ENCODE assay signal across 9 mouse cellular contexts in genomic region chr1:191529406-191529805, GRCm38 (mm10). TPM values are rescaled to one million over a fixed set of nuclear protein-coding genes. Genes with fewer than 3 reads are reported as not detected.
A peak's percentile ranks its signal among the peaks of the same experiment; 100 is the strongest.
DNase-seq lines count a peak whose midpoint lies in the region.
"Had no signal": no experiment of that assay in that cellular context is flagged by ENCODE, and none has a peak within 500 bp of the region (broad histone marks: within the 10 kb centered on the region; RNA-seq: fewer than 3 reads in every experiment).

No protein-coding gene starts in this region.

- intact Hi-C loops in heart, postnatal 25 days (cut with DNase I) = no loop called here

- DNase-seq in adrenal gland, adult 2 months = peak; percentile 54
- no peak for DNase-seq in adrenal gland, postnatal 4 days (ENCODE audit: low spot score in 2 of 2)
- DNase-seq in lung, postnatal 36 days = peak; percentile 11
- no peak for DNase-seq in lung, adult 18-20 months
- DNase-seq in gastrocnemius, adult 18-20 months (ENCODE audit: low spot score) = peak; percentile 85
- peak; percentile 31 for DNase-seq in heart, postnatal 25 days (ENCODE audit: low spot score)
- DNase-seq in kidney, postnatal 10 days = no peak
- DNase-seq in thymus, postnatal 25 days = no peak
- DNase-seq: kidney, adult 9 months had no signal

RNA-seq across cellular contexts. Expression of gene Dtl, which starts 45.9 kb away (rescaled TPM):
- total RNA-seq in adrenal gland, adult 2 months (2021) = 1 to 10 TPM in 1 of 2 experiments, under 1 TPM in 1; 0.90 to 1.0 TPM
- polyA plus RNA-seq in adrenal gland, adult 2 months (2012; rRNA removed) = 0.19 and 0.34 TPM in 2 replicates
- total RNA-seq in adrenal gland, postnatal 4 days (2021) = 10 to 100 TPM; 19.8 to 21.7 TPM
- total RNA-seq in gastrocnemius, adult 18-20 months (2021) = under 1 TPM in 1 of 2 experiments, not detected in 1; 0.12 TPM
- under 1 TPM; 0.31 TPM for total RNA-seq in heart, postnatal 25 days (2021)

RNA-seq across cellular contexts. Expression of gene Ints7, which starts 46.0 kb away (rescaled TPM):
- 10 to 100 TPM; 23.2 to 26.2 TPM for total RNA-seq in adrenal gland, adult 2 months (2021)
- polyA plus RNA-seq in adrenal gland, adult 2 months (2012; rRNA removed) = 15.9 and 19.6 TPM in 2 replicates
- total RNA-seq in adrenal gland, postnatal 4 days (2021) = 10 to 100 TPM; 53.2 to 55.8 TPM
- total RNA-seq in gastrocnemius, adult 18-20 months (2021) = 1 to 10 TPM; 5.6 to 6.5 TPM
- 10 to 100 TPM; 12.4 to 13.2 TPM for total RNA-seq in heart, postnatal 25 days (2021)

Comparison
In these comparisons a context has a peak if more than half of its experiments do, and no peak if none do; other contexts are left out.
1. DNase-seq: peak in adrenal gland, adult 2 months (single experiment), lung, postnatal 36 days (single experiment), gastrocnemius, adult 18-20 months (single experiment) and heart, postnatal 25 days (single experiment); none in adrenal gland, postnatal 4 days (0 of 2), lung, adult 18-20 months (0 of 2), kidney, postnatal 10 days (single experiment) and thymus, postnatal 25 days (single experiment).
2. RNA of gene Dtl, which starts 45.9 kb away (total RNA-seq): 19.8 to 21.7 TPM in adrenal gland, postnatal 4 days; 0.90 to 1.0 TPM in adrenal gland, adult 2 months, 0.31 TPM in heart, postnatal 25 days and 0.12 TPM in gastrocnemius, adult 18-20 months; every median in the first group is over 10 times any median in the second.